Mouse (Mus musculus) MEL (cell line): ENCODE measurements around the gene Olfr557. TPM values are rescaled to one million over a fixed set of nuclear protein-coding genes. Genes with fewer than 3 reads are reported as not detected.

Source experiments
- DNase-seq: peaks from one replicate; pipeline ENCODE4 v3.0.0; 2011; ENCODE audit warnings: low read depth, low spot score
- H3K27ac ChIP-seq: 2 replicates; pipeline ENCODE4 v1.5.1; 2012; ENCODE audit warnings: low read depth, mild to moderate bottlenecking, control low read depth, low read length, moderate library complexity; ENCODE audit not compliant: control insufficient read depth
- H3K27me3 ChIP-seq, 2 experiments: fragments of 150-350 bp in 1 of 2; sonication (generic) in 1 of 2; 2 replicates each; pipeline ENCODE4 v1.6.1; 2012; ENCODE audit warnings: low read length in 2 of 2, mild to moderate bottlenecking in 2 of 2, improper control_type of control experiment in 1 of 2, moderate library complexity in 1 of 2; ENCODE audit not compliant: insufficient read depth in 2 of 2, control insufficient read depth in 1 of 2
- H3K36me3 ChIP-seq, 2 experiments: 2 replicates each; pipeline ENCODE4 v1.6.1; 2012 to 2014; ENCODE audit warnings: low read length in 2 of 2, improper control_type of control experiment in 1 of 2, inconsistent platforms in 1 of 2, mild to moderate bottlenecking in 1 of 2; ENCODE audit not compliant: insufficient read depth in 2 of 2, control insufficient read depth in 1 of 2
- H3K4me1 ChIP-seq, 2 experiments: fragments of 150-350 bp in 1 of 2; sonication (generic) in 1 of 2; 2 replicates each; pipeline ENCODE4 v1.6.1; 2012; ENCODE audit warnings: low read length in 2 of 2, improper control_type of control experiment in 1 of 2, mild to moderate bottlenecking in 1 of 2; ENCODE audit not compliant: insufficient read depth in 2 of 2, control insufficient read depth in 1 of 2
- H3K4me3 ChIP-seq, 2 experiments: fragments of 150-350 bp in 1 of 2; sonication (generic) in 1 of 2; 2 replicates each; pipeline ENCODE4 v1.5.1; 2012; ENCODE audit warnings: low read depth in 2 of 2, low read length in 2 of 2, mild to moderate bottlenecking in 2 of 2, moderate library complexity in 2 of 2, control low read depth in 1 of 2, improper control_type of control experiment in 1 of 2; ENCODE audit not compliant: control insufficient read depth in 1 of 2, insufficient read depth in 1 of 2
- H3K79me2 ChIP-seq: 2 replicates; pipeline ENCODE4 v1.6.1; 2012; ENCODE audit warnings: mild to moderate bottlenecking, low read length, moderate library complexity; ENCODE audit not compliant: control insufficient read depth, poor library complexity, insufficient read depth
- H3K9ac ChIP-seq: 2 replicates; pipeline ENCODE4 v1.6.1; 2012; ENCODE audit warnings: low read depth, mild to moderate bottlenecking, control low read depth, low read length, moderate library complexity; ENCODE audit not compliant: control insufficient read depth, poor library complexity, severe bottlenecking
- H3K9me3 ChIP-seq: fragments of 150-350 bp; sonication (generic); replicated peaks from 2 replicates; pipeline ENCODE4 v1.6.1; 2012; ENCODE audit warnings: mild to moderate bottlenecking, low read length, improper control_type of control experiment, moderate library complexity; ENCODE audit not compliant: insufficient read depth
- CHD1 ChIP-seq: IDR thresholded peaks from 2 replicates; pipeline ENCODE4 v1.6.1; 2012; ENCODE audit warnings: low read depth, mild to moderate bottlenecking, inconsistent platforms, low read length, improper control_type of control experiment
- CHD2 ChIP-seq: IDR thresholded peaks from 2 replicates; pipeline ENCODE4 v1.6.1; 2011; ENCODE audit warnings: low read length, improper control_type of control experiment
- E2F4 ChIP-seq: IDR thresholded peaks from 2 replicates; pipeline ENCODE4 v1.6.1; 2011; ENCODE audit warnings: low read depth, low read length, improper control_type of control experiment, borderline replicate concordance
- ELF1 ChIP-seq: IDR thresholded peaks from 2 replicates; pipeline ENCODE4 v1.6.1; 2014; ENCODE audit warnings: low read depth, mild to moderate bottlenecking, inconsistent platforms, low read length, improper control_type of control experiment, moderate library complexity
- EP300 ChIP-seq, 2 experiments: IDR thresholded peaks; 2 replicates each; pipeline ENCODE4 v1.6.1; 2011; ENCODE audit warnings: improper control_type of control experiment in 2 of 2, low read length in 2 of 2, low read depth in 1 of 2, mild to moderate bottlenecking in 1 of 2
- ETS1 ChIP-seq: IDR thresholded peaks from 2 replicates; pipeline ENCODE4 v1.6.1; 2012; ENCODE audit warnings: low read depth, mild to moderate bottlenecking, inconsistent platforms, low read length, improper control_type of control experiment, moderate library complexity
- HCFC1 ChIP-seq: IDR thresholded peaks from 2 replicates; pipeline ENCODE4 v1.6.1; 2012; ENCODE audit warnings: low read depth, mild to moderate bottlenecking, inconsistent platforms, low read length, improper control_type of control experiment, moderate library complexity
- JUND ChIP-seq: IDR thresholded peaks from 2 replicates; pipeline ENCODE4 v1.6.1; 2011; ENCODE audit warnings: low read depth, mild to moderate bottlenecking, improper control_type of control experiment, low read length
- KAT2A ChIP-seq: conservative IDR thresholded peaks from 2 replicates; pipeline ENCODE4 v1.6.1; 2012; ENCODE audit warnings: low read depth, low read length, improper control_type of control experiment, inconsistent platforms
- MEF2A ChIP-seq: IDR thresholded peaks from 2 replicates; pipeline ENCODE4 v1.6.1; 2014; ENCODE audit warnings: low read depth, mild to moderate bottlenecking, inconsistent platforms, low read length, improper control_type of control experiment; ENCODE audit not compliant: poor library complexity, insufficient replicate concordance, severe bottlenecking; ENCODE audit errors: extremely low read depth
- MXI1 ChIP-seq: IDR thresholded peaks from 2 replicates; pipeline ENCODE4 v1.6.1; 2011; ENCODE audit warnings: mild to moderate bottlenecking, low read depth, low read length, improper control_type of control experiment
- MYC ChIP-seq: IDR thresholded peaks from 2 replicates; pipeline ENCODE4 v1.6.1; 2011; ENCODE audit warnings: low read depth, mild to moderate bottlenecking, low read length, improper control_type of control experiment, moderate library complexity
- NELFE ChIP-seq: IDR thresholded peaks from 2 replicates; pipeline ENCODE4 v1.6.1; 2011; ENCODE audit warnings: low read depth, low read length, improper control_type of control experiment
- POLR2AphosphoS2 ChIP-seq: IDR thresholded peaks from 2 replicates; pipeline ENCODE4 v1.6.1; 2011; ENCODE audit warnings: low read length, improper control_type of control experiment
- RAD21 ChIP-seq: IDR thresholded peaks from 2 replicates; pipeline ENCODE4 v1.6.1; 2011; ENCODE audit warnings: mild to moderate bottlenecking, low read depth, low read length, improper control_type of control experiment
- RCOR1 ChIP-seq: IDR thresholded peaks from 2 replicates; pipeline ENCODE4 v1.6.1; 2012; ENCODE audit warnings: low read depth, mild to moderate bottlenecking, inconsistent platforms, low read length, improper control_type of control experiment
- TBP ChIP-seq: IDR thresholded peaks from 2 replicates; pipeline ENCODE4 v1.8.0; 2011; ENCODE audit warnings: low read depth, low read length, improper control_type of control experiment
- UBTF ChIP-seq: IDR thresholded peaks from 2 replicates; pipeline ENCODE4 v1.6.1; 2012; ENCODE audit warnings: low read depth, mild to moderate bottlenecking, inconsistent platforms, low read length, improper control_type of control experiment, moderate library complexity, borderline replicate concordance; ENCODE audit not compliant: insufficient read depth
- ZMIZ1 ChIP-seq: IDR thresholded peaks from 2 replicates; pipeline ENCODE4 v1.6.1; 2012; ENCODE audit warnings: low read depth, mild to moderate bottlenecking, inconsistent platforms, low read length, improper control_type of control experiment, moderate library complexity
- polyA plus RNA-seq, 2 experiments: library from polyadenylated mRNA; stranded (reverse) in 1 of 2; unstranded in 1 of 2; fragments of >175 nt in 1 of 2; fragments of >200 nt in 1 of 2; gene quantifications; 2 replicates each; pipeline versions ENCODE4 v1.2.1 to v1.2.4; 2012; ENCODE audit warnings: low replicate concordance in 2 of 2, low read depth in 1 of 2; ENCODE audit not compliant: insufficient read length in 2 of 2, insufficient read depth in 1 of 2, missing spikeins in 1 of 2
- total RNA-seq: library from RNA; depleted of rRNA; stranded (reverse); fragments of 300-350 nt; gene quantifications from 2 replicates; pipeline ENCODE4 v1.2.3, GENCODE M21; 2012

Gene Olfr557
- total and polyA plus RNA-seq, 3 experiments, result not detected

DNA sequence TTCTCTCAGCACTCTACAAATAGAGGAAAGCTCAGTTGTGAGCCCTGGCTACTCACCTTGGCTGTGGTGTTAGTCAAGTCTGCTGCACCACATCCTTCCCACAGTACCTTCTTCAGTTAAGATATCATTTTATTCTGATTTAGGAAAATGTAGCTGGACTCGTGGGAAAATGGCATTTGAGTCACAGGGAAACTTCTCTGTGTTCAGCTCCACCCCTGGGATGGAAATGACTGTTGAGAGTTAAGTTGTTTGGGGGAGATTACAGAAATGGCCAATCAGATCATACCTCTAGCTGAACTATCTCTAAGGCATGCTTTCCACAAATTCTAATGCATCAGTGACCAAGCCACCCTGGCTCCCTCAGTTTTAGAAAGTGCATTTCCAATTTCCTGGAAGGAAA is 23.3 kb downstream of the Olfr557 start, which contains the start of gene Olfr33:
Olfr33 (minus strand) TSS at position 101 of the 400 bp plus-strand sequence.
- Histone ChIP-seq H3K9ac (no peak within 1 kb of the TSS), H3K4me1 (no peaks in the 10 kb centered on the region), H3K79me2 (no peaks in the 10 kb centered on the region), H3K27ac (no peak within 1 kb of the TSS), H3K9me3 (no peaks in the 10 kb centered on the region), H3K27me3 (no peaks in the 10 kb centered on the region), H3K36me3 (no peaks in the 10 kb centered on the region), H3K4me3 (no peak within 1 kb of the TSS)
- TF ChIP-seq ZMIZ1 (no peak), TBP (no peak), ELF1 (no peak), KAT2A (no peak), JUND (no peak), EP300 (IDR thresholded peaks at IDR 0.05; ENCODE audit: low read depth in 1 of 2, low read length in 2 of 2) (no peak), RCOR1 (no peak), CHD1 (no peak), MYC (no peak), RAD21 (no peak), HCFC1 (no peak), NELFE (no peak), MEF2A (no peak), POLR2AphosphoS2 (no peak), CHD2 (no peak), ETS1 (no peak), MXI1 (no peak)
- DNase-seq, result no peak

DNA sequence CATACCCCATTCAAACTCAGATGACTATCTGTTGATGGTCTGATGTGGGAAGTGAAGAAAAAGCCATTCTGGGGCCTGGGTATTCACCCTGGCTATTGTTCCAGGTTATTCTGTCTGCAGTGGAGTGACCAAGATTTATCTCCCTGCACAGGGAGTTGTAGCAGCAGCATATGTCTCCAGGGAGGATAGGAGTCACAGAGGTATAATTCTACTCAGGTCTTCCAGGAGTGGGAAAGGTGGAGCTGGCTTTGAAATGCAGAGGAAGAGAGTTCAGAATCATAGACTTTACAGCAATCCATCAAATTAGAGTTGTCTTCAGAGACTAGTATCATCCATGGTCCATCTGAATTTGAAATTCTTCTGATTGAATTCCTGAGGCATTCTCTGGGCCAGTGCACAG is 31.7 kb downstream of the Olfr557 start, which contains the start of gene Olfr559:
Olfr559 (minus strand) TSS at position 101 of the 400 bp plus-strand sequence.
- TF ChIP-seq E2F4 (no peak), UBTF (no peak), ELF1 (no peak), ZMIZ1 (no peak), POLR2AphosphoS2 (no peak)
- TF ChIP-seq, all 39 proteins: peak for 0
- H3K27me3 ChIP-seq, result no peaks in the 10 kb centered on the region
- H3K9ac ChIP-seq, result no peak within 1 kb of the TSS
- no peaks in the 10 kb centered on the region for H3K79me2 ChIP-seq
- no peak for DNase-seq
- H3K36me3 ChIP-seq, result no peaks in the 10 kb centered on the region
- no peak within 1 kb of the TSS for H3K4me3 ChIP-seq
- no peaks in the 10 kb centered on the region for H3K4me1 ChIP-seq
- H3K27ac ChIP-seq, result no peak within 1 kb of the TSS
- H3K9me3 ChIP-seq, result no peaks in the 10 kb centered on the region
